Mouse (Mus musculus): ENCODE measurements around the gene Cpn2.

- TF ChIP-seq CTCF (IDR thresholded peaks at IDR 0.05; ENCODE audit: low read depth, low read length), result no peak
- TF ChIP-seq POLR2AphosphoS5 (IDR thresholded peaks at IDR 0.05; ENCODE audit: insufficient replicate concordance, low read depth, low read length), result no peak
Measured at GRCm38 (mm10) chr16:30213644-30214043, 53.7 kb downstream of the Cpn2 start.
